Mouse (Mus musculus): ENCODE data around the gene Fam171a2. TPM values are rescaled to one million over a fixed set of nuclear protein-coding genes. Genes with fewer than 3 reads are reported as not detected.

Gene Fam171a2
- polyA plus RNA-seq, 1 experiment from 2014 or later, result 13.1 TPM

- no peak for TF ChIP-seq CTCF (IDR thresholded peaks at IDR 0.05)
- ChIA-PET CTCF (interaction anchor here (1.4 kb wide), 1 partner anchor 9 kb away, joined by 3 read pairs; no protein-coding TSS in a partner anchor), POLR2A (no interaction called here)
- no peak for ATAC-seq
- no peak for DNase-seq (ENCODE audit: low read depth, low spot score)
- in situ Hi-C loops (cut with MboI; ENCODE audit: low pct_unique_long_range_greater_than_20kb), result no loop called here
- H3K27me3 ChIP-seq, result no peaks in the 10 kb centered on the region
These were observed 33.4 kb upstream of the Fam171a2 start for GRCm38 (mm10) chr11:102480897-102481296.

GRCm38 (mm10) chr11:102480111-102480510 is 32.6 kb upstream of the Fam171a2 start:
- TF ChIP-seq CTCF (IDR thresholded peaks at IDR 0.05), result no peak
- in situ Hi-C loops (cut with MboI; ENCODE audit: low pct_unique_long_range_greater_than_20kb), result no loop called here
- POLR2A ChIA-PET, result no interaction called here
- ATAC-seq, result no peak
- DNase-seq (ENCODE audit: low read depth, low spot score), result no peak
- H3K27me3 ChIP-seq, result no peaks in the 10 kb centered on the region
- CTCF ChIA-PET, result interaction anchor here (1.4 kb wide), 1 partner anchor 20 kb away, joined by 3 read pairs; no protein-coding TSS in a partner anchor

GRCm38 (mm10) chr11:102479581-102479980 is 32.1 kb upstream of the Fam171a2 start:
- ChIA-PET CTCF (interaction anchor here (1.4 kb wide), 1 partner anchor 21 kb away, joined by 3 read pairs; no protein-coding TSS in a partner anchor), POLR2A (no interaction called here)
- H3K27me3 ChIP-seq, result no peaks in the 10 kb centered on the region
- no peak for TF ChIP-seq CTCF (IDR thresholded peaks at IDR 0.05)
- in situ Hi-C loops (cut with MboI; ENCODE audit: low pct_unique_long_range_greater_than_20kb), result no loop called here
- no peak for DNase-seq (ENCODE audit: low read depth, low spot score)
- no peak for ATAC-seq

- ChIA-PET CTCF (interaction anchor here (0.8 to 1.1 kb wide), 2 partner anchors 8 to 9 kb away, joined by 3 to 4 read pairs; no protein-coding TSS in a partner anchor), POLR2A (interaction anchor here (0.6 kb wide), 1 partner anchor 18 kb away, joined by 3 read pairs; no protein-coding TSS in a partner anchor)
- no peak for TF ChIP-seq CTCF (IDR thresholded peaks at IDR 0.05)
- ATAC-seq (no peak), DNase-seq (ENCODE audit: low read depth, low spot score) (no peak)
- in situ Hi-C loops (cut with MboI; ENCODE audit: low pct_unique_long_range_greater_than_20kb), result no loop called here
- no peaks in the 10 kb centered on the region for H3K27me3 ChIP-seq
These were observed 31.2 kb upstream of the Fam171a2 start for GRCm38 (mm10) chr11:102478671-102479070.

- no peak for TF ChIP-seq CTCF (IDR thresholded peaks at IDR 0.05)
- DNase-seq (ENCODE audit: low read depth, low spot score) (no peak), ATAC-seq (no peak)
- H3K27me3 ChIP-seq, result no peaks in the 10 kb centered on the region
- POLR2A ChIA-PET, result no interaction called here
- in situ Hi-C loops (cut with MboI; ENCODE audit: low pct_unique_long_range_greater_than_20kb), result no loop called here
- CTCF ChIA-PET, result interaction anchor here (1.1 kb wide), 1 partner anchor 12 kb away, joined by 3 read pairs; no protein-coding TSS in a partner anchor
These were observed 27.5 kb upstream of the Fam171a2 start for GRCm38 (mm10) chr11:102475027-102475426.

- TF ChIP-seq CTCF (IDR thresholded peaks at IDR 0.05), result no peak
- DNase-seq (ENCODE audit: low read depth, low spot score), result no peak
- ATAC-seq, result no peak
- ChIA-PET POLR2A (interaction anchor here (1.0 kb wide), 1 partner anchor 26 kb away, joined by 3 read pairs; no protein-coding TSS in a partner anchor), CTCF (interaction anchor here (0.8 kb wide), 1 partner anchor 9 kb away, joined by 3 read pairs; no protein-coding TSS in a partner anchor)
- H3K27me3 ChIP-seq, result no peaks in the 10 kb centered on the region
- in situ Hi-C loops (cut with MboI; ENCODE audit: low pct_unique_long_range_greater_than_20kb), result no loop called here
These were observed 22.3 kb upstream of the Fam171a2 start, which contains the start of gene Itga2b for GRCm38 (mm10) chr11:102469648-102470357. Itga2b (minus strand) TSS chr11:102470122.

GRCm38 (mm10) chr11:102467041-102467631 is 19.7 kb upstream of the Fam171a2 start:
- ChIA-PET CTCF (interaction anchor here (1.3 kb wide), 1 partner anchor 20 kb away, joined by 3 read pairs; the partner anchor contains the start of gene Fam171a2), POLR2A (interaction anchor here (0.7 to 1.1 kb wide), 2 partner anchors 10 to 57 kb away, joined by 3 to 4 read pairs; no protein-coding TSS in a partner anchor)
- no peaks in the 10 kb centered on the region for H3K27me3 ChIP-seq
- peak; percentile 73 for DNase-seq (ENCODE audit: low read depth, low spot score)
- in situ Hi-C loops (cut with MboI; ENCODE audit: low pct_unique_long_range_greater_than_20kb), result no loop called here
- TF ChIP-seq CTCF (IDR thresholded peaks at IDR 0.05), result no peak
- peak; percentile 61 for ATAC-seq

GRCm38 (mm10) chr11:102465713-102466436 is 18.4 kb upstream of the Fam171a2 start:
- ATAC-seq, result peak; percentile 8
- in situ Hi-C loops (cut with MboI; ENCODE audit: low pct_unique_long_range_greater_than_20kb), result no loop called here
- POLR2A ChIA-PET, result interaction anchor here (1.1 kb wide), 1 partner anchor 56 kb away, joined by 4 read pairs; no protein-coding TSS in a partner anchor
- CTCF ChIA-PET, result interaction anchor here (2.7 kb wide), 1 partner anchor 18 kb away, joined by 9 read pairs; the partner anchor contains the start of gene Fam171a2
- H3K27me3 ChIP-seq, result no peaks in the 10 kb centered on the region
- no peak for TF ChIP-seq CTCF (IDR thresholded peaks at IDR 0.05)
- DNase-seq (ENCODE audit: low read depth, low spot score), result peak; percentile 41

- no peak for ATAC-seq
- in situ Hi-C loops (cut with MboI; ENCODE audit: low pct_unique_long_range_greater_than_20kb), result no loop called here
- TF ChIP-seq CTCF (IDR thresholded peaks at IDR 0.05), result no peak
- no peak for DNase-seq (ENCODE audit: low read depth, low spot score)
- ChIA-PET POLR2A (interaction anchor here (1.6 kb wide), 1 partner anchor 18 kb away, joined by 5 read pairs; no protein-coding TSS in a partner anchor), CTCF (interaction anchor here (2.7 kb wide), 1 partner anchor 17 kb away, joined by 9 read pairs; the partner anchor contains the start of gene Fam171a2)
- no peaks in the 10 kb centered on the region for H3K27me3 ChIP-seq
These were observed 17.4 kb upstream of the Fam171a2 start for GRCm38 (mm10) chr11:102464901-102465300.

GRCm38 (mm10) chr11:102461764-102462163 is 14.3 kb upstream of the Fam171a2 start:
- ChIA-PET POLR2A (no interaction called here), CTCF (no interaction called here)
- in situ Hi-C loops (cut with MboI; ENCODE audit: low pct_unique_long_range_greater_than_20kb), result no loop called here
- TF ChIP-seq CTCF (IDR thresholded peaks at IDR 0.05), result no peak
- ATAC-seq (no peak), DNase-seq (ENCODE audit: low read depth, low spot score) (no peak)
- no peaks in the 10 kb centered on the region for H3K27me3 ChIP-seq
